Mouse (Mus musculus) c-Kit-positive CD71-positive TER-119-negative erythroid progenitor cells, embryonic 14.5 days (primary cell): ENCODE results near the gene Vps37c.

Source experiments
- DNase-seq: peaks from one replicate; pipeline ENCODE4 v3.0.0-alpha.2; 2013; ENCODE audit warnings: low read depth

Vps37c gene

DNA sequence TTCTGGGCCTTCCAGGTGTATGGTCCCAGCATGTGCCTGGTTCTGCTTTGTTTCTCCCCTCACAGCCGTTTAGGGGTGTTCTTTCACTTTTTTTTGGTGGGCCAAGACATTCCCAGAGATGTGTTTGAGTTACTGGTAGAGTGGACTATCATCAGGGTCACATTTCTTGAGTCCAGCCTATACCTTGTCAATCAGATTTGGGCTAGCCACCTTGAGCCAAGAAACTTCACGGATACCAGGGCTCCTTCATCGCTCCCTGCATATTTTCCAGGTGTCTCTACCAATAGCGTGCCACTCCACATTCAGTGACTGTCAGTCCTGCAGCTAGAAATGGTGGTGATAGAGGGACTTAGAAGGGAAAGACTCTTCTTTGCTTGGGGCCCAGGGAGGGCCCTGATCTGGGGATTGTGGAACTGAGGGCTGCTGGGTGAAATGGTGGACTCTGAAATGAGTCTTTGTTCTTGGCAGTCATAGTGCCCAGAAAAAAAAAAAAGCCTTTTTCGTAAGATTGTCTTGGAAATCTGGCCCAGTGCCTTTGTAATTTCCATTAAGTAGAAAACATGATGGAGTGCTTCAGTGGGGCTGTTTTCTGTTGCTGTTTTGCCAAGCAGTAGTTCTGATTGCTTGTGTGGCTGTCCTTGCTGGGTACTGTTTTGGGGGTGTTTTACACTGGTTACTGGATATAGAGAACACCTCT is 1.1 kb downstream of the Vps37c start:
- no peak for DNase-seq

- DNase-seq, result no peak
Measured at GRCm38 (mm10) chr19:10690336-10690735, 1.8 kb downstream of the Vps37c start.

- DNase-seq, result no peak
Measured at GRCm38 (mm10) chr19:10691121-10691520, 2.6 kb downstream of the Vps37c start.

DNA sequence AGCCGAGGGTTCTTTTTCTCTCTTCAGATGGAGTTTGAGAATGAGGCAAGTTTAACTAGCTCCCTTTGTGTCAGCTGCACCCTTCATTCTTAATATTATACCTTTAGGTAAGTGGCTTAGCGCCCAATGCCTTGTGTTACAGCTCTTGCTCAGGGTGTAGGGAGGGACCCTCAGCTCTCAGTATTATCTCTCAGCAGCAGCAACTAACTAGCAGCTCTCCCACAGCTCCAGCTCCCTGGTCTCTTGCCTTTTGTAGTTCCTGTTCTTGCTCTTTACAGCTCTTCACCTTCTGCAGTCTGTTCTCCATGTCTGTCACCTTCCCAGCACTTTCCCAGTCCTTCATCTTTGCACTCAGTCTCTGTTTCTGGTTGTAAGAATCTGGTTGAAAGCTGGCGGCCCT is 3.1 kb downstream of the Vps37c start:
- DNase-seq, result no peak

DNA sequence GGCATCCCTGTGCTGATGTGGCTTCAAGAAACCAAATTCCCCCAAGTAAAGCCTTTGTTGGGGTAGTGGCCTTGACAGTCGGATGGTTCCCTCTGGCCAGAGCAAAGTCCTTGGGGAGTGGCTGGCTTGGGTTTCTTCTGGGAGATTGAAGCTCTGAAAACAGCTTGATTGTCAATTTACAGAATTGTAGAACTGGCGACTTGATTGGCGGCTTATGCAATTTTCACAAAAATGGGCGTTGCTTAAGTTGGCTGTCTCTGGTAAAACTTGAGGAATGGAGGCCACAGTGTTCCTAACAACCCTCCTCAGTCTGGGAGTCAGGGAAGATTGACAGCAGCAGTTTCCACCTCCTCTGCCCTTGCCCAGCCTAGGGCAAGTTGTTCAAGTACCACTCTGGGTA is 3.8 kb downstream of the Vps37c start:
- no peak for DNase-seq

DNA sequence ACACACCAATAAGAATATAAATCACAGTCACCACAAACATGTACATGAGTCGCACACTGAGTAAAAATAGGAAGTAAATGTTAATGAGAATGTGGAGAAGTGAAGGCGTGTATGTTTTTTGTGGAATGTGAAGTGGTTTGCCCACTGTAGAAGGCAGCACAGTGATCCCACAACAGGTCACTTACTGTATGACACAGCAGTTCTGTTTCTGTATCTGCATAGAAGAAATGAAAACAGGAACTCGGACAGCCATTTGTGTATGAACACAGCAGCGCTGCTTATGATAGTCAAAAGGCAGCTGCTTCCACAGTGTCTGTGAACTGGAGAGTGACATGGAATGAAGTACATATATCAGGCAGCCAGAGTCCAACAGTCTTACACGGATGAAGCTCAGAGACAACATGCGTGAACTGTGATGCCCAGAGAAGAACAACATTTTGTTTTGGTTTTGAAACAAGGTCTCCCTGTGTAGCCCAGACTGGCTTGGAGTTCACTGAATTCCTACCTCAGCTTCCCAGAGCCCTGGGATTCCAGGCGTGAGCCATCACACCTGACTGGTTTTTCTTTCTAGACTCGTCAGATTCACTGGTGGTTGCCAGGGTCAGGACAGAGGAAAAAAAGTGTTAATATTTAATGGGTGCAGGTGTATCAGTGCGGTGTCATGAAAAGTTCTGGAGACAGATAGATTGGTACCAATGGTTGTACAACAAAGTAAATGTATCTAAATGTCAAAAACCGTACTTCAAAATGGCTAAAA is 5.6 kb downstream of the Vps37c start:
- no peak for DNase-seq

DNA sequence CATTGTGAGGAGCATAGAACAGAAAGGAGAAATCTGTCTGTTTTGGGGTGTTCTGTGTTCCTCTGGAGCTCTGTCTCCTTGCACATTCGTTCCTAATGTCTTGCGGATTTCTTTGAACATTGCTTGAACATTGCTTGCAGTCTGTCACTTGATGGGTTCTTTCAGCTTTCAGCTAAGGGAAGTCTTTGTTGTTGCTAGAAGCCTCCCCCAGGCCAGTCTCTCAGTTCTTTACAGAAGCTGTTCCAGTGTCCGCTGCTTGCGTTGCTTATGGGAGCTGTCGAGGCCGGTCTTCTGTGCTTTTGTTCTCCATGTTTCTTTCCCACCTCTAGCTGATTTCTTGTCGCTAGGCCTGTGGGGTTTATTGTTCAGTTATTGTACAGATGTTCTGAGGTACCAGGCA is 7.3 kb downstream of the Vps37c start:
- no peak for DNase-seq

DNA sequence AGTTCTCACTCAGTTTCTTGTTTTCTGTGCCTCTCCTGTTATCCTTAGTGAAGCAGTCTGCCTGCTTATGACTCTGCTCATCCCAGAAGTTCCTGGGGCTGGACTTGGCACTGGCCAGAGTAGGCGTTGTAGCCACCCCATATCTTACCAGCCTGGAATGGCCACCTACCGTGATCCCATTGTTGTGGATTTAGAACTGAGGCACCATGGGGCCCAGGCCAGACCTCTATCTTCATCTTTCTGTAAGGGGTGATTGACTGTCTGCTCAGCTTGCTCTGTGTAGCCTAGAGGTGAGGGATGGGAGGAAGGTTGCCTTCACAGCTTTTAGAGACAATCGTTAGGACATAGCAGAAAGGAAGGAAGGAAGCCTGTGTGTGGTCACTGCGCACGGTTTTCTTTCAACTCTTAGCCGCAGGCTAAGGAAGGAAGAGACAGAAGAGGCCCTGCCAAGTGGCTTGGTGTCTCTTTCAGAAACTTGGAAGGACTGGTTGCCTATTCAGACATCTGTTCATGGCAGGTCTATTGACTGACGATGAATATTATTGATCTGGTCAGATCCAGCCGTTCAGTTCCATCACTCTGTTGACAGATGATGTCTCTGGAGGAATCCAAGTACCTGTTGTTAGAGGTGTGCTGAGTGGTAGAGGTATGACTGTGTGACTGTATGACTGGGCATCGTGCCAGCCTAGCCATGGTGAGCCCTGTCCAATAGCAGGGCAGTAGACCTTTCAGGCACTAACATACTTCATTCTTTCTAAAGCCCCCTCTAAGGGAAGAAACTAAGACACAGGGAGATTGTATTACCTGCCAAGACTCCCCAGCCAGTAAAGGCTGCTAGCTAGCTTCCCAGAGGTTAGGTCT is 9.8 kb downstream of the Vps37c start:
- no peak for DNase-seq

DNA sequence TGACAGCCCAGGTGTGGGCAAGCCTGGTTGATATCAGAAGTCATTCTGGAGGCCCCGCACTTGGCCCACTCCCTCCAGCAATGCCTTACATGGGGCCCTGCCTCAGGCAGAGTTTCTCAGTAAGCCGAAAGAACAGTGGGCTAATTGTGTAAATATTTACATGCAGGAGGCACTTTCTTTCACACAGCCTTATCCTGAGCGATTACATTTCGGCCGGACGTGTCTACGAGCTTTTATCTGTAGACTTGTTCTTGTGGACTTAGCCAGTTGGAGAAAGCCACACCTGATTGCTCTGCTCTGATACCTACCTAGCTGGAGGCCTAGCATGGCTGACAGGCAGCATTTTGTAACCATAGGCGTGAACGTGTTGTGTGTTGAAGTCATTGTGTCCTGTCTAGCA is 11.3 kb downstream of the Vps37c start:
- no peak for DNase-seq

GRCm38 (mm10) chr19:10701013-10701726 is 12.6 kb downstream of the Vps37c start:
- DNase-seq, result no peak

DNA sequence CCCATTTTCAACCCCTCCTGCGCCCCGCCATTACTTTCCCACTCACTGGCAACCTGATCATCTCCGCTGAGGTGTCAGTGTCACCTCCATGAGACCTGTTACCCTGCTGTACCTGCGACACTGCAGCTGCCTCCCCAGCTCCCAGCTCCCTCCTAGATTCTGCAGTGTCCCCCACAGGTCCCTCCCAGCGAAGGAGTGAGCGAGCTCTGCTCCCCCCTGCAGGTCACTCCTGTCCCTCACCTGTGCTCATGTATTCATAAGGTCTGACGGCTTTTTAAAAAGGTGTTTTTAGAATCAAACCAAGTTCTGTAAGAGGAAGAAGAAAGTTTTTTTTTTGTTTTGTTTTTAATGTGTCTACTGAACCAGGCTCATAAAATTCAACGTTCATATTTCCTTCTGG is 13.6 kb downstream of the Vps37c start:
- DNase-seq, result no peak

- DNase-seq, result no peak
Measured at GRCm38 (mm10) chr19:10703470-10703869, 14.9 kb downstream of the Vps37c start.

GRCm38 (mm10) chr19:10707087-10707875 is 18.7 kb downstream of the Vps37c start:
- DNase-seq, result no peak

GRCm38 (mm10) chr19:10707881-10708280 is 19.3 kb downstream of the Vps37c start:
- no peak for DNase-seq

DNA sequence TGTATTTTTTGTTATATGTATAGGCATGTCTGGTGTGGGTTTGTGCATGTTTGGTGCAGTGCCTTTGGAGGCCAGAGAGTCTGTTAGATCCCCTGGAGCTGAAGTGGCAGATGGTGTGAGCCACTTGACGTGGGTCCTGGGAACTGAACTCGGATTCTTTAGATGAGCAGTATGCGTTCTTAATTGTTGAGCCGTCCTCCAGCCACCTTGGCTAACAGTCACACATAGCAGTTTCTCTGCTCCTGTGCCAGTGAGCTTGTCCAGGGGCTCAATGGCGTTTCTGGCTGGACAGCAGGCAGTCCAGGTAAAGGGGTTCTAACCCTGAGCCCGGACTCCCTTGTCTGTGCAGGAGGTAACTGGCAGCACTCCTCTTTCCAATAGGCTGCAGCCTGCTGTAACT is 20.4 kb downstream of the Vps37c start:
- DNase-seq, result no peak

DNA sequence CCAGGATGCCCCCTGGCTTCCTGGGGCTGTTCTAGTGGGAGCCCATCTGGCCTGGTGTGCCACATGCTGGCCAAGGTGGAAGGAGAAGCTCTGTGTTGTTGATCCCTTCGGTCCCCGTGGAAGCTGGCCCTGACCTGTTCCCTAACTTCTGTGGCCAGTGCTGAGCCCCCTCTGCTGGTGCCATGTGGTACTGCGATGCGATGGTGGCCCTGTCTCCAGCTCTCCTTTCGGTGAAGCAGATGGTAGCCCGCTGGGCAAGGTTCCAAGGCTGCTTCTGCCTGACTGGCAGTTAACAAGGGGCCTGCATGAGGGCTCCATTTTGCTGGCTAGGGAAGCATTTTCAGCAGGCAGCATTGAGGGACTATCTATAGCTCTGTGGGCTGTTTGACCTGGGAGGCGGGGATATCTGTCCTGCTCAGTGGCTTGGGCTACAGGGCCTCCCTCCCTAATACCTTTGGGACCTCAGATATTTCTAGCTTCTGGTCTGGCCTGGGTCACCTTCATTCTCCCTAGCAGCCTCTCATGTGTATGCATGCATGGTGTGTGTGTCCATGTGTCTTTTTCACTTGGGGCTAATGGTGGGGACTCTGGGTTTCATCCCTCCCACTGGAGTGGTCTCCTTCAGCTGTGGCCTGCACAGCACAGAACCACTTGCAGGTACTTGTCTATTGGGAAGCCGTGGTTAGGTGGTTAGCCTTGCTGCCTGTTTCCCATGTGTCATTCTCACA is 21.0 kb downstream of the Vps37c start:
- DNase-seq, result peak; percentile 75

DNA sequence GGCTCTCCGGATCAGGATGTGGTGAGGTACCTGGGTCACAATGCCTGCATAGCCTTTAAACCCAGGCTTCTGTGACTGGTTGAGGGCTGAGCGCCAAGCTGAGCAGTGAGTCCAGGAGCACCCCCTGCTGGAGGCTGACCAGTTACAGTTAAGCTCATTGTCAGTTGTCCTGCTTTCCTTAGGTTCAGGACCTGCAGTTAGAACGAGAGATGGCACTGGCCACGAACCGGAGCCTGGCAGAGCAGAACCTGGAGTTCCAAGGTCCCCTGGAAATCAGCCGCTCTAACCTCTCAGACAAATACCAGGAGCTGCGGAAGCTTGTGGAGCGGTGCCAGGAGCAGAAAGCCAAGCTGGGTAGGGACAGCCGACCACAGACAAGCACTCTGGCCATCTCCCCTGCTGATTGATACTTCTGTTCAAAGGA is 21.6 kb downstream of the Vps37c start:
- DNase-seq, result no peak

- DNase-seq, result no peak
Measured at GRCm38 (mm10) chr19:10710751-10711150, 22.2 kb downstream of the Vps37c start.

- DNase-seq, result no peak
Measured at GRCm38 (mm10) chr19:10712194-10712593, 23.7 kb downstream of the Vps37c start.

DNA sequence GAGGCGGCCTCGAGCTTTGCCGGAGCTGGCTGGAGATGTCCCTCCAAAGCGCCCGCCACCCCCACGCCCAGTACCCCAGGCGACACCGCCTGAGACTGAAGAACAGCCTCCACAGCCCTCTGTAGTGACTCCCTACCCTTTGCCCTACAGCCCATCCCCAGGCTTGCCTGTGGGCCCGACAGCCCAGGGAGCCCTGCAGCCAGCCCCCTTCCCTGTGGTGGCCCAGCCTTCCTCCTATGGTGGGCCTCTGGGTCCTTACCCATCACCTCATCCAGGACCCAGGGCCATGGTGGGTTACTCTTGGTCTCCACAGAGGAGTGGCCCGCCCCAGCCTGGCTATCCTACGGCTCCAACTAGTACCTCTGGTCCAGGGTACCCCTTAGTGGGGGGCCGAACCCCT is 24.1 kb downstream of the Vps37c start:
- no peak for DNase-seq

GRCm38 (mm10) chr19:10713551-10713950 is 25.0 kb downstream of the Vps37c start:
- no peak for DNase-seq
